Mouse (Mus musculus) Patski (cell line): ENCODE measurements around the gene Erbin. TPM values are rescaled to one million over a fixed set of nuclear protein-coding genes. Genes with fewer than 3 reads are reported as not detected.

ENCODE experiments used
- ATAC-seq: fragments of 100-300 bp; one replicate; pipeline ENCODE4 v1.8.0; 2021
- CTCF ChIA-PET: fragments of 350-600 bp; sonication (Branson Sonifier 250); formaldehyde crosslinking; loops from one replicate; lab custom pipeline; 2022; ENCODE audit warnings: inconsistent platforms; lab: Charles Lee
- POLR2A ChIA-PET: fragments of 350-600 bp; sonication (Branson Sonifier 250); formaldehyde crosslinking; loops from one replicate; lab custom pipeline; 2022; ENCODE audit warnings: antibody characterized with exemption, inconsistent platforms; lab: Charles Lee
- DNase-seq: peaks from one replicate; pipeline ENCODE4 v3.0.0-alpha.2; 2011; ENCODE audit warnings: low read depth, low spot score
- H3K27me3 ChIP-seq: fragments of 371-371 bp; one replicate; pipeline ENCODE4 v1.5.1; 2021
- CTCF ChIP-seq: fragments of 100-300 bp; IDR thresholded peaks from one replicate; pipeline ENCODE4 v1.5.1; 2021
- in situ Hi-C: fragments of 300-500 bp; cut with MboI; formaldehyde crosslinking; loops from 3 replicates; pipeline ENCODE4 v1.11.1; 2018; ENCODE audit warnings: low pct_unique_long_range_greater_than_20kb, mixed read lengths
- polyA plus RNA-seq: library from polyadenylated mRNA; unstranded; gene quantifications from one replicate; pipeline ENCODE4 v1.2.3, GENCODE M21; 2021

The Erbin gene
- polyA plus RNA-seq, 1 experiment from 2014 or later, result 99.6 TPM

GRCm38 (mm10) chr13:103875823-103876514 lies 44.3 kb downstream of the Erbin start:
- in situ Hi-C loops, result no loop called here
- CTCF ChIA-PET, result interaction anchor here (1.2 to 2.0 kb wide), 2 partner anchors 10 to 213 kb away, joined by 3 to 4 read pairs; no protein-coding TSS in a partner anchor
- ATAC-seq (no peak), DNase-seq (no peak)
- POLR2A ChIA-PET, result no interaction called here
- H3K27me3 ChIP-seq, result no peaks in the 10 kb centered on the region
- no peak for TF ChIP-seq CTCF

- ChIA-PET CTCF (no interaction called here), POLR2A (no interaction called here)
- in situ Hi-C loops, result no loop called here
- TF ChIP-seq CTCF, result no peak
- ATAC-seq, result no peak
- no peaks in the 10 kb centered on the region for H3K27me3 ChIP-seq
- DNase-seq, result no peak
Observed at GRCm38 (mm10) chr13:103870786-103871185, 49.5 kb downstream of the Erbin start.

GRCm38 (mm10) chr13:103870117-103870516 lies 50.2 kb downstream of the Erbin start:
- ChIA-PET CTCF (interaction anchor here (0.9 to 1.5 kb wide), 2 partner anchors 9 to 13 kb away, joined by 3 to 4 read pairs; no protein-coding TSS in a partner anchor), POLR2A (no interaction called here)
- in situ Hi-C loops, result no loop called here
- no peak for DNase-seq
- no peaks in the 10 kb centered on the region for H3K27me3 ChIP-seq
- TF ChIP-seq CTCF, result no peak
- ATAC-seq, result no peak

GRCm38 (mm10) chr13:103868875-103869274 lies 51.4 kb downstream of the Erbin start:
- in situ Hi-C loops, result no loop called here
- POLR2A ChIA-PET, result no interaction called here
- ATAC-seq (no peak), DNase-seq (no peak)
- CTCF ChIA-PET, result interaction anchor here (1.5 kb wide), 1 partner anchor 10 kb away, joined by 4 read pairs; no protein-coding TSS in a partner anchor
- H3K27me3 ChIP-seq, result no peaks in the 10 kb centered on the region
- no peak for TF ChIP-seq CTCF

GRCm38 (mm10) chr13:103862041-103862440 lies 58.3 kb downstream of the Erbin start:
- ChIA-PET CTCF (interaction anchor here (0.9 to 1.5 kb wide), 2 partner anchors 23 to 161 kb away, joined by 3 read pairs; no protein-coding TSS in a partner anchor), POLR2A (no interaction called here)
- no peaks in the 10 kb centered on the region for H3K27me3 ChIP-seq
- DNase-seq, result peak; percentile 7
- in situ Hi-C loops, result no loop called here
- TF ChIP-seq CTCF, result no peak
- ATAC-seq, result no peak

- ChIA-PET CTCF (interaction anchor here (1.2 kb wide), 2 partner anchors 11 to 20 kb away, joined by 3 read pairs; no protein-coding TSS in a partner anchor), POLR2A (no interaction called here)
- H3K27me3 ChIP-seq, result no peaks in the 10 kb centered on the region
- no peak for TF ChIP-seq CTCF
- ATAC-seq (no peak), DNase-seq (no peak)
- in situ Hi-C loops, result no loop called here
Observed at GRCm38 (mm10) chr13:103859041-103859440, 61.3 kb downstream of the Erbin start.

- CTCF ChIA-PET, result no interaction called here
- DNase-seq (no peak), ATAC-seq (no peak)
- H3K27me3 ChIP-seq, result no peaks in the 10 kb centered on the region
- no peak for TF ChIP-seq CTCF
- POLR2A ChIA-PET, result interaction anchor here (0.6 kb wide), 1 partner anchor 17 kb away, joined by 4 read pairs; no protein-coding TSS in a partner anchor
- in situ Hi-C loops, result no loop called here
Observed at GRCm38 (mm10) chr13:103847614-103848013, 72.7 kb downstream of the Erbin start.

- no peak for DNase-seq
- ATAC-seq, result no peak
- in situ Hi-C loops, result no loop called here
- ChIA-PET POLR2A (interaction anchor here (1.4 kb wide), 1 partner anchor 80 kb away, joined by 4 read pairs; no protein-coding TSS in a partner anchor), CTCF (interaction anchor here (1.2 kb wide), 1 partner anchor 9 kb away, joined by 5 read pairs; no protein-coding TSS in a partner anchor)
- no peak for TF ChIP-seq CTCF
- H3K27me3 ChIP-seq, result no peaks in the 10 kb centered on the region
Observed at GRCm38 (mm10) chr13:103841287-103842201, 78.8 kb downstream of the Erbin start.

- DNase-seq (no peak), ATAC-seq (no peak)
- ChIA-PET CTCF (interaction anchor here (0.8 kb wide), 1 partner anchor 23 kb away, joined by 3 read pairs; no protein-coding TSS in a partner anchor), POLR2A (no interaction called here)
- TF ChIP-seq CTCF, result no peak
- in situ Hi-C loops, result loop anchor here (10.0 kb wide), 1 partner anchor 206 kb away; no protein-coding TSS in a partner anchor
- H3K27me3 ChIP-seq, result no peaks in the 10 kb centered on the region
Observed at GRCm38 (mm10) chr13:103838619-103839018, 81.7 kb downstream of the Erbin start.

- CTCF ChIA-PET, result interaction anchor here (0.7 to 0.9 kb wide), 2 partner anchors 23 to 219 kb away, joined by 3 read pairs; no protein-coding TSS in a partner anchor
- no peak for ATAC-seq
- no peak for TF ChIP-seq CTCF
- in situ Hi-C loops, result loop anchor here (10.0 kb wide), 1 partner anchor 215 kb away; no protein-coding TSS in a partner anchor
- DNase-seq, result no peak
- POLR2A ChIA-PET, result interaction anchor here (0.6 kb wide), 1 partner anchor 14 kb away, joined by 5 read pairs; no protein-coding TSS in a partner anchor
- H3K27me3 ChIP-seq, result no peaks in the 10 kb centered on the region
Observed at GRCm38 (mm10) chr13:103829623-103830135, 90.6 kb downstream of the Erbin start.
